Mouse (Mus musculus): Measurements from ENCODE around the gene Fam219a.

Fam219a gene

GRCm38 (mm10) chr4:41504325-41504724, 65.0 kb downstream of the Fam219a start:
- DNase-seq: no peak

- DNase-seq: peak; percentile 93
These were observed 66.3 kb downstream of the Fam219a start, which contains the start of gene AI464131 for GRCm38 (mm10) chr4:41502986-41503412. TSS of gene AI464131 (minus strand) at chr4:41503076.

- DNase-seq: no peak
These were observed 67.0 kb downstream of the Fam219a start for GRCm38 (mm10) chr4:41502171-41502940.

- DNase-seq: no peak
These were observed 68.6 kb downstream of the Fam219a start for GRCm38 (mm10) chr4:41500787-41501186.

GRCm38 (mm10) chr4:41499619-41500018, 69.7 kb downstream of the Fam219a start:
- no peak for DNase-seq

GRCm38 (mm10) chr4:41498921-41499391, 70.4 kb downstream of the Fam219a start:
- DNase-seq: no peak

- DNase-seq: no peak
These were observed 71.1 kb downstream of the Fam219a start for GRCm38 (mm10) chr4:41497995-41498845.

- DNase-seq: peak; percentile 65
These were observed 71.8 kb downstream of the Fam219a start for GRCm38 (mm10) chr4:41497579-41497978.

GRCm38 (mm10) chr4:41497046-41497445, 72.3 kb downstream of the Fam219a start:
- no peak for DNase-seq

- DNase-seq: peak; percentile 53
These were observed 73.5 kb downstream of the Fam219a start for GRCm38 (mm10) chr4:41495850-41496249.

GRCm38 (mm10) chr4:41495076-41495475, 74.3 kb downstream of the Fam219a start:
- no peak for DNase-seq

GRCm38 (mm10) chr4:41494378-41494777, 75.0 kb downstream of the Fam219a start:
- no peak for DNase-seq

- no peak for DNase-seq
These were observed 75.7 kb downstream of the Fam219a start for GRCm38 (mm10) chr4:41493464-41494116.

GRCm38 (mm10) chr4:41492951-41493350, 76.4 kb downstream of the Fam219a start:
- no peak for DNase-seq

GRCm38 (mm10) chr4:41481601-41482017, 87.7 kb downstream of the Fam219a start:
- no peak for DNase-seq

- no peak for DNase-seq
These were observed 89.1 kb downstream of the Fam219a start for GRCm38 (mm10) chr4:41480254-41480653.

GRCm38 (mm10) chr4:41479456-41479804, 89.9 kb downstream of the Fam219a start:
- no peak for DNase-seq

- DNase-seq: no peak
These were observed 90.4 kb downstream of the Fam219a start for GRCm38 (mm10) chr4:41478751-41479455.

- DNase-seq: no peak
These were observed 91.6 kb downstream of the Fam219a start for GRCm38 (mm10) chr4:41477648-41478160.

- DNase-seq: no peak
These were observed 98.0 kb downstream of the Fam219a start for GRCm38 (mm10) chr4:41471384-41471689.

GRCm38 (mm10) chr4:41470684-41471383, 98.5 kb downstream of the Fam219a start:
- DNase-seq: no peak

Measured in right cerebral cortex, postnatal 4 days (tissue).